Mouse (Mus musculus): ENCODE data around the gene Zfp239. TPM values are rescaled to one million over a fixed set of nuclear protein-coding genes. Genes with fewer than 3 reads are reported as not detected.

Zfp239 gene
- total RNA-seq, 2 experiments from 2014 or later = 43.0 to 45.6 TPM

DNA sequence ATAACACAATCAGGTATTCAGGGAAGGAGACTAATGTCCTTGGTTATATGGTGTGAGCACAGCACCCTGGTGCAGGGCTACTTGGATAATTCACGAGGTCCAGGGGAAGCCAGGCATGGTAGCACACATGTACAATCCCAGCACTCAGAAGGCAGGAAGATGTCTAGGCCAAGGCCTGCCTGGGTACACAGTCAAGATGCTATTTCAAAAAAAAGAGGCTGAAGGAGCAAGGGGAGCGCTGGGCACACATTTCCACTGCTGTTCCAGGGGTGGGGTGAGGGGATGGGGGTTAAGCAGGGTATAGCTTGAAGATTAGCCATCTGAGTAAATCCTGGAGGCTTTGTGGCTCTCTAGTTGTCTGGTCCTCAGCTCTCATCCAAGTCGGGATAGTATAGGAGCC lies 41.9 kb downstream of the Zfp239 start:
- DNase-seq (ENCODE audit: low spot score in 2 of 2) = no peak
- intact Hi-C loops (cut with DNase I) = no loop called here

DNA sequence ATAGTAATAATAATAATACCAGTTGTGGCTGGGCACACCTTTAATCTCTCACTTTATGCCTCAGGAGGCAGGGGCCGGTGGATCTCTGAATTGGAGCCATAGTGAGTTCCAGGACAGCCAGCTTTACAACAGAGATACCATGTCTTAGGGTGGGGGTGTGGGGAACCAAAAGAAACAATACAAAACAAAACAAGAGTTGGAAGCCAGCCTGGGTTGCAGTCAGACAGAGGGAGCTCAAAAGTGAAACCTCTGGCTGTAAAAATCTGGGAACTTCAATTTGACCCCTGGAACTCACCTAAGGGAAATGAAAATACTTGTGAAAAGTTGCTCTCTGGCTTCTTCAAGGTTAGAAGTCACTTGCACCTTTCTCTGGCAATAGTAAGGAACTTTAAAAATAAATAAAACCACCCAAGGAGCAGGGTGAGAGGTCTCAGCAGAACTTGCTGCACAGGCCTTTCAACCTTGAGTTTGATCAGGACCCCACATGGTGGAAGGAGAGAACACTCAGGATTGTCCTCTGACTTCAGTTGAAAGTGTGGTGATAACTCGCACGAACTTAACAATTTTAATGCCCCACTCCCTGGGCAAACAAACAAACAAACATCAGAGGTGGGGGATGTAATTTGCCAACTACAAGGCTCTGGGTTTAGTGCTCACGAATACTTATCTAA lies 43.5 kb downstream of the Zfp239 start:
- intact Hi-C loops (cut with DNase I) = loop anchor here (5.0 kb wide), 1 partner anchor 43 kb away; the partner anchor contains the start of gene Zfp239
- DNase-seq (ENCODE audit: low spot score in 2 of 2) = no peak

- DNase-seq (ENCODE audit: low spot score in 2 of 2) = peak; percentile 67 to 71
- intact Hi-C loops (cut with DNase I) = loop anchor here (1.0 to 5.0 kb wide), 3 partner anchors 27 to 65 kb away; partner anchors contain the start of genes Zfp239 and Zfp637
Observed at GRCm38 (mm10) chr6:117906015-117906531, 44.2 kb downstream of the Zfp239 start.

GRCm38 (mm10) chr6:117906590-117907271 lies 44.8 kb downstream of the Zfp239 start:
- intact Hi-C loops (cut with DNase I) = loop anchor here (1.0 to 5.0 kb wide), 4 partner anchors 11 to 66 kb away; partner anchors contain the start of genes Zfp239 and Zfp637
- DNase-seq (ENCODE audit: low spot score in 2 of 2) = peak; percentile 96 to 99

DNA sequence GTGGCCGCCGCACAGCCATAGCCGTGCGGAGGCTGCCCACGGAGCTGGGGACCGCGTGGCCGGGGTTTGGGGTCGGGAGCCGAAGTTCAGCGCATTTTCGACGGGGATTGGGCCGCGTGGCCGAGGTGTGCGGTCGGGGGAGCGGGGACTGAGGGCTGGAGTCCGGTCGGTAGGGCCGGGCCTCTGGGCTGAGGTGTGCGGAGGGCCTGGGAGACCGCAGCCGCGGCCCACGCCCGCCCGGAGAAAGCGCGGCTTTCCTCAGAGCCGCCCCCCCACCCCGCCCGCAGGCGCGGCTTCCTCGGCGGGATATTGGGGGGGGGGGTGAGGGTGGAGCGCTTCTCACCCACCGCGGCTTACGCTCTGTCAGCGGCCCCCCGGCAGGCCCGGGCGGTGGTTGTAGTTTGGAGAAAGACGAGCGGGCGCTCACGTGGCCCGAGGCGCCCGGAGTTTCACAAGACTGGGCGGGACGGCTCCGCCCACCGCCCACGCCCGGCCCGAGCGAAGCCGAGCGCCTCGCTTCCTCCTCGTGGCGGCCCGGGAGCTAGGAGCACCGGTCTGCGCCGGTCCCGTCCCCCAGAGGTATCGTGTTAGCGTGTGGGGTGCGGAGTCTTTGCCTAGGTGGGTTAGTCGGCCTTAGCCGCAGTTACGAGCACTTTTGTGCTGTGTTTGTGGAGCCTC lies 45.5 kb downstream of the Zfp239 start:
- peak; percentile 60 to 67 for DNase-seq (ENCODE audit: low spot score in 2 of 2)
- intact Hi-C loops (cut with DNase I) = loop anchor here (1.0 to 5.0 kb wide), 3 partner anchors 10 to 67 kb away; partner anchors contain the start of genes Zfp239 and Zfp637

DNA sequence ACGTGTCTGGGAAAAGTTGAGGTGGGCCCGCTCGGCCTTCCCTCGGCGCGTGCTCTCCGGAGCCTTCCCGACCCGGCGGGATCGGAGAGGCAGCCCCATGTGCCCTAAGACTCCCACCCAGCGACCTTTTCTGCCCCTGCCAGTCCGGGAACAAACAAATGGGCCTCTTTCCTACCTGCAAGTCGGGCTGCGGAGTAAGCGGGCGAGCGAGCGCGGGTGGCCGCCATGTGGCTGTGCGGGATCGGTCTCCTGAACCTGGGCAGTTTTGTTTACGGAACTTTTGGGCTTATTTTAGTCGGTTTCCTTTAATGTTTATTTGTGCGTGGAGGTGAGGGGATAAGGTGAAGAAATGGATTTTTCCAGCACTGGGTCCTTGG lies 46.1 kb downstream of the Zfp239 start:
- DNase-seq (ENCODE audit: low spot score in 2 of 2) = no peak
- intact Hi-C loops (cut with DNase I) = loop anchor here (1.0 to 5.0 kb wide), 3 partner anchors 9 to 67 kb away; partner anchors contain the start of genes Zfp239 and Zfp637

GRCm38 (mm10) chr6:117908424-117908900 lies 46.6 kb downstream of the Zfp239 start:
- DNase-seq (ENCODE audit: low spot score in 2 of 2) = no peak
- intact Hi-C loops (cut with DNase I) = loop anchor here (5.0 kb wide), 1 partner anchor 46 kb away; the partner anchor contains the start of gene Zfp239

GRCm38 (mm10) chr6:117910120-117910661 lies 48.3 kb downstream of the Zfp239 start:
- DNase-seq (ENCODE audit: low spot score in 2 of 2) = no peak
- intact Hi-C loops (cut with DNase I) = no loop called here

- intact Hi-C loops (cut with DNase I) = no loop called here
- no peak for DNase-seq (ENCODE audit: low spot score in 2 of 2)
Observed at GRCm38 (mm10) chr6:117914541-117914940, 52.6 kb downstream of the Zfp239 start.

DNA sequence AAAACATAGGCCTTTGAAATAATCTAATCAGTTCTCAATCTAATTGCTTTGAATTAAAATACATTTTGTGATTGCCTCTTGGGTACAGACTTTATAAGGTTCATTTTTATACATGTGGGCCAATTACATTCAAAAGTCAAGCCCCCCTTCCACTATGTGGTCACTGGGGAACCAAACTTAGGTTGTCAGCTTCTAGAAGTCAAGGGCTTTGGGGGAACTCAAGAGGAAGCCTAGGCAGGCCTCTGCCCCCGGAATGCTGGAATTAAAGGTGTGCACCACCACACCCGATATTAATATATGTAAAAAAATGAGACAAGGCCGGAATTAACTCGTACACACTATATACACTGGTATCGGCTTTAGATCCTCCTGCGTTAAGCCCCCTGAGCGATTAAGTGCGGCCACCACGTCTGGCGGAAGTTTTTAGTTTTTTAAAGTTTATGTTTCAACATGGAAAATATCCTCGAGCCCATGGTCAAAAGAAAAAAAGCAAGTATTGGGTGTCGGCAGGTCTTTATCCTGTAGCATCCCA lies 54.4 kb downstream of the Zfp239 start:
- no peak for DNase-seq (ENCODE audit: low spot score in 2 of 2)
- intact Hi-C loops (cut with DNase I) = no loop called here

- DNase-seq (ENCODE audit: low spot score in 2 of 2) = peak; percentile 48 to 61
- intact Hi-C loops (cut with DNase I) = loop anchor here (1.0 kb wide), 2 partner anchors 10 to 38 kb away; no protein-coding TSS in a partner anchor
Observed at GRCm38 (mm10) chr6:117916737-117917426, 55.0 kb downstream of the Zfp239 start.

DNA sequence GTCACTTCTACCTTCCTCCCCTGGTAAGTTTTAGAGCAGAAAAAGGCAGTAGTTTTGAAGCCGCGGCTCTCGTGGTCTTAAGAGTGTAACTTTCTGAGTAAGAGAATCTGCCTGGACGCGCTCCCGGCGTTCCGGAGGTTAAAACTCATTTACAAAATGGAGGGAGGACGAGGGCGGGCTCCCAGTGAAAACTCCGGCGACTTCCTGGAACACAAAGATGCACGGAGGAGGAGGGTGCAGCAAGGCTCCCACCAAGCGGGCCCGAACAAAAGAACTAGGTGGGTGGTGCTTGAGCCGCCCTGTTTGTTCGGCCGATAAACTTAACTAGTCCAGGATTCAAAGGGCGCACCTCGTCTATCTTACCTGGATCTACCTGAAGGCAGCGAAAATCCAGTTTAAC lies 55.7 kb downstream of the Zfp239 start:
- intact Hi-C loops (cut with DNase I) = loop anchor here (1.0 kb wide), 2 partner anchors 10 to 38 kb away; no protein-coding TSS in a partner anchor
- peak; percentile 40 to 60 for DNase-seq (ENCODE audit: low spot score in 2 of 2)

GRCm38 (mm10) chr6:117918043-117918442 lies 56.1 kb downstream of the Zfp239 start:
- no peak for DNase-seq (ENCODE audit: low spot score in 2 of 2)
- intact Hi-C loops (cut with DNase I) = no loop called here

DNA sequence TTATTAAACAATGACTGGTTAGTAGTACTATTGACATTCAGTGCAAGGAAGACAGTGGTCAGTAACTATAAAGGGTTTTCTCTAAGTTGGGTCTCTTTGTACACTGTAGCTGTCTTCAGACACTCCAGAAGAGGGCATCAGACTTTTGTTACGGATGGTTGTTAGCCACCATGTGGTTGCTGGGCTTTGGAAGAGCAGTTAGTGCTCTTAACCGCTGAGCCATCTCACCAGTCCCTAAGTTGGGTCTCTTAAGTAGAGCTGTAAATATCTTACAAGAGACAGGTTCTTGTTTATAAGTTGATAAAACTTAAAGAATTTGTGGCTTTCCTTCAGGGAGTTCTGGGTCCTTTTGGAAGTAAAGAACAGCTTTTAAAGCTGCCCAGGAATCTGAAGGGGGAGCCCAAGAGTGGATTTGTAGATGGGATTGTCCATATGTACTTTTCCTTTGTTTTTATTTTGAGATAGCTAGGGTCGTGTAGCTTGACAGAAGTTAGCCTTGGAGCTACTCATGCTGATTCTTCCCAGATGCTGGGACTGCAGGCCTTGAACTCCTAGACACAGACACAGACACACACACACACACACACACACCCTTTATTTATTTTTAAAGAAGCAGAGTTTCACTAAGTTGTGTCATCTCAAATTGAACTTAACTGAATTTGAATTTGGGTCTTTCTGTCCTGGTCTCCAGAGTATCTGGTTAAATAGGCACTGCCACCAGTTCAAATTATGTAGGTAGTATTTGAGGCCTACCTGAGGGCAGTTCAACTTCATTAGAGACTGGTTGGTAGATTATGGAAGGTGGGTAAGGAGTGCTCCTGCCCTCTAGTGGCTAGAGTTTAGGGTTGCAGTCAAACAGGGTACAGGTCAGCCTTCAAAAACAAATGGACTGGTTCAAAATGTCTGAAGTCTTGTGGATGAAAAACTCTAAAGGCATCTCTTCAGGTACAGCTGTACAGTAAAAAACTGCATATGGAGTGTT lies 59.0 kb downstream of the Zfp239 start:
- DNase-seq (ENCODE audit: low spot score in 2 of 2) = no peak
- intact Hi-C loops (cut with DNase I) = no loop called here

- intact Hi-C loops (cut with DNase I) = no loop called here
- DNase-seq (ENCODE audit: low spot score in 2 of 2) = no peak
Observed at GRCm38 (mm10) chr6:117922041-117922440, 60.1 kb downstream of the Zfp239 start.
